Mouse (Mus musculus) cortical plate, adult 2 months (tissue): Measurements from ENCODE around the gene Hspa12a.

Experiments used
- CTCF ChIP-seq: fragments of 200-500 bp; IDR thresholded peaks from 2 replicates; pipeline ENCODE4 v1.5.1; 2011; ENCODE audit warnings: mild to moderate bottlenecking, control low read depth, low read length; ENCODE audit not compliant: insufficient read depth; ENCODE audit errors: extremely low read depth
- POLR2A ChIP-seq: fragments of 200-500 bp; IDR thresholded peaks from 2 replicates; pipeline ENCODE4 v1.6.1; 2011; ENCODE audit warnings: mild to moderate bottlenecking, low read length, control low read depth; ENCODE audit not compliant: insufficient read depth; ENCODE audit errors: extremely low read depth

DNA sequence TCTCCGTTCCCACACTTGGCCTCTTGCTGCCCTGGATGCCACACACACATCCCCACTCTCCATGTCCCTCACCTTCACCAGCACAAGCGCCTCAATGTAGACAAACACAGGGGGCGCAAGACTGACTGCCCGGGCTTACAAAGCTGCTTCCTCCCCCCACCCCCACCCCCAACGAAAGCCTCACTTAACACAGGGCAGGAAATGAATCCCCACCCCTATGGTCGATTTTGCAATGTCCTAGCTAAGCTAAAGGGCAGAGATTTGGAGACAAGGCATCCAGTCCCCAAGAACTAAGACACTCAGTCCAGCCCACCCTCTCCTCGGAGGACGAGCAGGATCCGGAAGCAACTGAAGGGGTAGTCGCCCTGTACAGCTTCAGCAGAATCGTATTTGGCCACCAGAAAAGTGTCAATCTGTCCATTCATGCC lies 32.5 kb downstream of the Hspa12a start:
- TF ChIP-seq POLR2A (no peak), CTCF (no peak)
